Mouse (Mus musculus) limb, embryonic 13.5 days (tissue): ENCODE results near the gene Btn1a1. TPM values are rescaled to one million over a fixed set of nuclear protein-coding genes. Genes with fewer than 3 reads are reported as not detected.

Source experiments
- ATAC-seq: fragments of 200-750 bp; cut with Nextera tagmentation; 2 replicates; pipeline ENCODE4 v1.8.0; 2017; ENCODE audit warnings: low read depth, moderate number of reproducible peaks, moderate TSS enrichment; ENCODE audit not compliant: low FRiP score
- H3K27ac ChIP-seq: fragments of 300-500 bp; sonication (generic); 2 replicates; pipeline ENCODE4 v1.5.1; 2015; ENCODE audit warnings: inconsistent platforms, mild to moderate bottlenecking, moderate library complexity
- H3K27me3 ChIP-seq: fragments of 300-500 bp; sonication (generic); 2 replicates; pipeline ENCODE4 v1.6.1; 2015; ENCODE audit warnings: mild to moderate bottlenecking, inconsistent platforms
- H3K36me3 ChIP-seq: fragments of 300-500 bp; sonication (generic); 2 replicates; pipeline ENCODE4 v1.6.1; 2015; ENCODE audit warnings: inconsistent platforms, mild to moderate bottlenecking, moderate library complexity
- H3K4me1 ChIP-seq: fragments of 300-500 bp; sonication (generic); 2 replicates; pipeline ENCODE4 v1.6.1; 2015; ENCODE audit warnings: inconsistent platforms
- H3K4me2 ChIP-seq: fragments of 300-500 bp; sonication (generic); replicated peaks from 2 replicates; pipeline ENCODE4 v1.6.1; 2015; ENCODE audit warnings: inconsistent platforms, mild to moderate bottlenecking, moderate library complexity
- H3K4me3 ChIP-seq: fragments of 300-500 bp; sonication (generic); 2 replicates; pipeline ENCODE4 v1.5.1; 2015; ENCODE audit warnings: moderate library complexity, mild to moderate bottlenecking, inconsistent platforms
- H3K9ac ChIP-seq: fragments of 300-500 bp; sonication (generic); 2 replicates; pipeline ENCODE4 v1.6.1; 2015; ENCODE audit warnings: mild to moderate bottlenecking, inconsistent platforms
- H3K9me3 ChIP-seq: fragments of 300-500 bp; sonication (generic); 2 replicates; pipeline ENCODE4 v1.6.1; 2016; ENCODE audit warnings: inconsistent platforms
- whole genome bisulfite sequencing: fragments of 180-500 bp; shearing (Covaris S2); methylation state at CpG from one replicate; pipeline ENCODE4 v1.1.7; 2015; 5-methylcytosine and 5-hydroxymethylcytosine counted together
- polyA plus RNA-seq: library from polyadenylated mRNA; unstranded; fragments of >200 nt; fragmentation: Nextera tagmentation; extraction: Ambion mirVana; gene quantifications from 2 replicates; pipeline ENCODE4 v1.2.1, GENCODE M21; 2015

Btn1a1 gene
- polyA plus RNA-seq, 1 experiment from 2014 or later = 0.45 TPM

- ATAC-seq = no peak
- Histone ChIP-seq H3K4me3 (peak overlapping the region; percentile 59), H3K4me2 (peak overlapping the region; percentile 73), H3K36me3 (no peaks in the 10 kb centered on the region), H3K4me1 (peaks cover 4% of the 10 kb centered on the region; the same call in 1 of the 2 replicates), H3K9ac (peak overlapping the region; percentile 67), H3K9me3 (no peaks in the 10 kb centered on the region), H3K27ac (no peak overlapping the region), H3K27me3 (no peaks in the 10 kb centered on the region)
- under 1% methylated on average over 24 of the region's 24 CpGs for WGBS
These were observed 16.2 kb downstream of the Btn1a1 start for GRCm38 (mm10) chr13:23449235-23450095.

- H3K4me3 ChIP-seq = peak overlapping the region; percentile 59
- peak overlapping the region; percentile 73 for H3K4me2 ChIP-seq
- H3K4me1 ChIP-seq = peaks cover 9% of the 10 kb centered on the region; the same call in 1 of the 2 replicates
- no peak overlapping the region for H3K27ac ChIP-seq
- no peaks in the 10 kb centered on the region for H3K27me3 ChIP-seq
- H3K9ac ChIP-seq = peak overlapping the region; percentile 67
- H3K36me3 ChIP-seq = no peaks in the 10 kb centered on the region
- H3K9me3 ChIP-seq = no peaks in the 10 kb centered on the region
- 37% methylated on average over 3 of the region's 3 CpGs for WGBS
- ATAC-seq = no peak
These were observed 16.9 kb downstream of the Btn1a1 start for GRCm38 (mm10) chr13:23448758-23449157.

- Histone ChIP-seq H3K36me3 (no peaks in the 10 kb centered on the region), H3K9me3 (no peaks in the 10 kb centered on the region), H3K27ac (peak overlapping the region; percentile 99; the same call in 1 of the 2 replicates), H3K9ac (peak overlapping the region; percentile 63), H3K4me1 (peaks cover 9% of the 10 kb centered on the region; the same call in 1 of the 2 replicates), H3K27me3 (no peaks in the 10 kb centered on the region), H3K4me2 (peak overlapping the region; percentile 70), H3K4me3 (peak overlapping the region; percentile 70)
- peak; percentile 71 for ATAC-seq
- whole genome bisulfite sequencing = under 1% methylated on average over 16 of the region's 16 CpGs
These were observed 19.2 kb downstream of the Btn1a1 start for GRCm38 (mm10) chr13:23446498-23446952.

- peak; percentile 91 for ATAC-seq
- Histone ChIP-seq H3K27ac (peak overlapping the region; percentile 99), H3K9ac (peak overlapping the region; percentile 83), H3K4me1 (peaks cover 9% of the 10 kb centered on the region; the same call in 1 of the 2 replicates), H3K36me3 (no peaks in the 10 kb centered on the region), H3K9me3 (no peaks in the 10 kb centered on the region), H3K4me3 (peak overlapping the region; percentile 70), H3K4me2 (peak overlapping the region; percentile 70), H3K27me3 (no peaks in the 10 kb centered on the region)
- under 1% methylated on average over 55 of the region's 55 CpGs for WGBS
These were observed 20.0 kb downstream of the Btn1a1 start for GRCm38 (mm10) chr13:23445561-23446320.

GRCm38 (mm10) chr13:23445156-23445555 lies 20.5 kb downstream of the Btn1a1 start:
- Histone ChIP-seq H3K27ac (peak overlapping the region; percentile 99), H3K4me2 (peak overlapping the region; percentile 70), H3K27me3 (no peaks in the 10 kb centered on the region), H3K9ac (peak overlapping the region; percentile 83), H3K4me1 (peaks cover 9% of the 10 kb centered on the region; the same call in 1 of the 2 replicates), H3K4me3 (peak overlapping the region; percentile 70), H3K36me3 (no peaks in the 10 kb centered on the region), H3K9me3 (no peaks in the 10 kb centered on the region)
- whole genome bisulfite sequencing = 3% methylated on average over 10 of the region's 10 CpGs
- no peak for ATAC-seq

GRCm38 (mm10) chr13:23444451-23444850 lies 21.2 kb downstream of the Btn1a1 start:
- 0 out of 2 replicates have a peak overlapping the region, but pooled peaks have one; percentile 48 for H3K9ac ChIP-seq
- peak overlapping the region; percentile 70 for H3K4me2 ChIP-seq
- peaks cover 9% of the 10 kb centered on the region; the same call in 1 of the 2 replicates for H3K4me1 ChIP-seq
- no peak for ATAC-seq
- H3K4me3 ChIP-seq = peak overlapping the region; percentile 70; the same call in 1 of the 2 replicates
- H3K9me3 ChIP-seq = no peaks in the 10 kb centered on the region
- no peaks in the 10 kb centered on the region for H3K36me3 ChIP-seq
- WGBS = 66% methylated on average over 5 of the region's 5 CpGs
- H3K27me3 ChIP-seq = no peaks in the 10 kb centered on the region
- H3K27ac ChIP-seq = no peak overlapping the region; the same call in 1 of the 2 replicates

GRCm38 (mm10) chr13:23439901-23440300 lies 25.8 kb downstream of the Btn1a1 start:
- no peak for ATAC-seq
- H3K27me3 ChIP-seq = no peaks in the 10 kb centered on the region
- H3K4me2 ChIP-seq = no peak overlapping the region
- WGBS = 72% methylated on average over 10 of the region's 10 CpGs
- no peaks in the 10 kb centered on the region for H3K9me3 ChIP-seq
- no peak overlapping the region for H3K9ac ChIP-seq
- no peak overlapping the region for H3K27ac ChIP-seq
- no peak overlapping the region for H3K4me3 ChIP-seq
- peaks cover 16% of the 10 kb centered on the region; the same call in 1 of the 2 replicates for H3K4me1 ChIP-seq
- no peaks in the 10 kb centered on the region for H3K36me3 ChIP-seq

GRCm38 (mm10) chr13:23438521-23438920 lies 27.2 kb downstream of the Btn1a1 start:
- ATAC-seq = peak; percentile 45; the same call in 1 of the 2 replicates
- Histone ChIP-seq H3K9ac (0 out of 2 replicates have a peak overlapping the region, but pooled peaks have one; percentile 35), H3K4me3 (peak overlapping the region; percentile 59), H3K27me3 (no peaks in the 10 kb centered on the region), H3K36me3 (no peaks in the 10 kb centered on the region), H3K27ac (0 out of 2 replicates have a peak overlapping the region, but pooled peaks have one; percentile 10), H3K4me2 (peak overlapping the region; percentile 68), H3K9me3 (no peaks in the 10 kb centered on the region), H3K4me1 (peaks cover 13% of the 10 kb centered on the region; the same call in 1 of the 2 replicates)
- 0% methylated on average over 7 of the region's 7 CpGs for WGBS

- 0 out of 2 replicates have a peak overlapping the region, but pooled peaks have one; percentile 73 for H3K27ac ChIP-seq
These were observed 27.8 kb downstream of the Btn1a1 start for GRCm38 (mm10) chr13:23437908-23438307.

GRCm38 (mm10) chr13:23436861-23437822 lies 28.6 kb downstream of the Btn1a1 start:
- WGBS = under 1% methylated on average over 32 of the region's 32 CpGs
- no peaks in the 10 kb centered on the region for H3K36me3 ChIP-seq
- peak overlapping the region; percentile 68 for H3K4me2 ChIP-seq
- H3K9me3 ChIP-seq = no peaks in the 10 kb centered on the region
- no peaks in the 10 kb centered on the region for H3K27me3 ChIP-seq
- peak overlapping the region; percentile 59 for H3K4me3 ChIP-seq
- ATAC-seq = no peak
- H3K27ac ChIP-seq = peak overlapping the region; percentile 73
- peak overlapping the region; percentile 73 for H3K9ac ChIP-seq
- peaks cover 13% of the 10 kb centered on the region; the same call in 1 of the 2 replicates for H3K4me1 ChIP-seq

More at GRCm38 (mm10) chr13:23437908-23438307, 27.8 kb downstream of the Btn1a1 start:
- no peaks in the 10 kb centered on the region for H3K27me3 ChIP-seq
- H3K4me2 ChIP-seq = peak overlapping the region; percentile 68
- no peaks in the 10 kb centered on the region for H3K9me3 ChIP-seq
- H3K4me1 ChIP-seq = peaks cover 13% of the 10 kb centered on the region; the same call in 1 of the 2 replicates
- H3K9ac ChIP-seq = peak overlapping the region; percentile 73
- peak overlapping the region; percentile 59 for H3K4me3 ChIP-seq
- WGBS = under 1% methylated on average over 17 of the region's 17 CpGs
- ATAC-seq = peak; percentile 80
- no peaks in the 10 kb centered on the region for H3K36me3 ChIP-seq
